Mouse (Mus musculus): ENCODE results near the gene Slc7a1.

- no peak for TF ChIP-seq CTCF (IDR thresholded peaks at IDR 0.05; ENCODE audit: low read depth)
- no peak for TF ChIP-seq EP300 (IDR thresholded peaks at IDR 0.05; ENCODE audit: low read depth)
Observed at GRCm38 (mm10) chr5:148404548-148404947, 4.8 kb upstream of the Slc7a1 start.
